Mouse (Mus musculus): ENCODE data around the gene Slc9a1.

GRCm38 (mm10) chr4:133354641-133355040 lies 14.9 kb upstream of the Slc9a1 start:
- TF ChIP-seq EP300 (IDR thresholded peaks at IDR 0.05; ENCODE audit: low read depth) (no peak), CTCF (IDR thresholded peaks at IDR 0.05; ENCODE audit: low read depth) (no peak)

All from heart, postnatal 0 days (tissue).